Mouse (Mus musculus): ENCODE data around the gene Sorcs3. TPM values are rescaled to one million over a fixed set of nuclear protein-coding genes. Genes with fewer than 3 reads are reported as not detected.
A peak's percentile ranks its signal among the peaks of the same experiment; 100 is the strongest.

The Sorcs3 gene
- polyA plus RNA-seq, 1 experiment from 2014 or later, result 0.46 TPM

DNA sequence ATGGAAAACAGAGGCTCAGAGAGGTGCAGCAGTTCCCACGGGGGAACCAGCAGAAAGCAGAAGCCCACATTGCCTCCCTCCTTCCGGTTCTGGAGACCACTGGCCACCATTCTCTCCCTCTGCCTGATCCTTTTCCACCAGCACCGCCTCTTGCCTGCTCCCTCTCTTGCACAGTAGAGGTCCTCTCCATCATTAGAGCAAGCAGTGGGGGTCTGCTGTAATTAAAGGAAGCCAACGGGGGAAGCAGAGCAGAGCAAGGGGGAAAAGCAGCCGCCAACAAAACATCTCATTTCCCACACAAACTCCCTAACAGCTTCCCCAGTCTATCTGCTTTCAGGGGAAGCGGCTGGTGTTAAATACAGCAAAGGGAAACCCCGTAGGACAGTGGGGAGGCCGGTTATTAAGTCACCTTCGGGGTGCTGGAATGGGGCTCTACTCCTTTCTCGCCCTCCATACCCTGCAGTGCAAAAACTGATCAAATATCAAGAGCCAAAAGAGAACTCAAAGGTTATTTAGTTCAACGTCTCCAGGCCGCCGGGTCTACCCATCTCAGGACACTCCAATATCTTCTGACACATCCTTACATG, 32.1 kb downstream of the Sorcs3 start:
- H3K27me3 ChIP-seq (ENCODE audit: low read depth, poor library complexity, severe bottlenecking), result no peaks in the 10 kb centered on the region
- no peak overlapping the region for H3K27ac ChIP-seq
- no peak overlapping the region for H3K4me3 ChIP-seq
- peaks cover 15% of the 10 kb centered on the region for H3K4me1 ChIP-seq
- no peaks in the 10 kb centered on the region for H3K36me3 ChIP-seq
- no peak for DNase-seq (ENCODE audit: low spot score)
- H3K9me3 ChIP-seq (replicated peaks), result no peaks in the 10 kb centered on the region
- 59% methylated on average over 13 of the region's 13 CpGs for WGBS

- H3K4me1 ChIP-seq, result peaks cover 15% of the 10 kb centered on the region
Measured at GRCm38 (mm10) chr19:48238391-48238790, 32.6 kb downstream of the Sorcs3 start.

GRCm38 (mm10) chr19:48240960-48241359, 35.1 kb downstream of the Sorcs3 start:
- WGBS, result 81% methylated on average over 2 of the region's 2 CpGs
- H3K4me3 ChIP-seq, result no peak overlapping the region

More at GRCm38 (mm10) chr19:48238391-48238790, 32.6 kb downstream of the Sorcs3 start:
- WGBS, result 82% methylated on average over 9 of the region's 9 CpGs
- Histone ChIP-seq H3K36me3 (no peaks in the 10 kb centered on the region), H3K27me3 (ENCODE audit: low read depth, poor library complexity, severe bottlenecking) (no peaks in the 10 kb centered on the region), H3K9me3 (replicated peaks) (no peaks in the 10 kb centered on the region), H3K27ac (no peak overlapping the region), H3K4me3 (no peak overlapping the region)
- no peak for DNase-seq (ENCODE audit: low spot score)

DNA sequence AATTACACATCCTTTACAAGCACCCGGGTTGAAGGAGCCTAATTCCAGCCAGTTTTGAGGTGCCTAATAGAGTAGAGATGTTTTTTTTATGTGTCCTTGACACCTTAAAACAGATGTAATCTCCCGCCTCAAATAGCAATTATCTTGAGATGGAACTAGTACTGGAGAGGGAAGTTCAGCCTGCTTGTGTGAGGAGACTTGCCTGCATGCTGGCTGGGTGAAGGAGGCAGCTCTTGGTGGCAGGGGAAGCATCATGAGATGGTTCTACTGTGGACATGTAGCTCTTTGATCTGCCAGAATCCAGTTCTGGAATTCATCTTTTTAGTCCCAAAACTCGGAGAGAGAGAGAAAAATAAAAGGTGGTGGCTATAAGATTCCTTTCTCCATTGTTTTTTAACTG, 38.2 kb downstream of the Sorcs3 start:
- no peak overlapping the region for H3K27ac ChIP-seq
- H3K36me3 ChIP-seq, result no peaks in the 10 kb centered on the region
- H3K4me3 ChIP-seq, result no peak overlapping the region
- no peak for DNase-seq (ENCODE audit: low spot score)
- H3K9me3 ChIP-seq (replicated peaks), result no peaks in the 10 kb centered on the region
- 65% methylated on average over 3 of the region's 3 CpGs for WGBS
- H3K27me3 ChIP-seq (ENCODE audit: low read depth, poor library complexity, severe bottlenecking), result no peaks in the 10 kb centered on the region
- no peaks in the 10 kb centered on the region; the same call in 1 of the 2 replicates for H3K4me1 ChIP-seq

More at GRCm38 (mm10) chr19:48240960-48241359, 35.1 kb downstream of the Sorcs3 start:
- Histone ChIP-seq H3K27ac (no peak overlapping the region), H3K36me3 (no peaks in the 10 kb centered on the region), H3K4me1 (peaks cover 15% of the 10 kb centered on the region), H3K27me3 (ENCODE audit: low read depth, poor library complexity, severe bottlenecking) (no peaks in the 10 kb centered on the region), H3K9me3 (replicated peaks) (no peaks in the 10 kb centered on the region)
- no peak for DNase-seq (ENCODE audit: low spot score)

DNA sequence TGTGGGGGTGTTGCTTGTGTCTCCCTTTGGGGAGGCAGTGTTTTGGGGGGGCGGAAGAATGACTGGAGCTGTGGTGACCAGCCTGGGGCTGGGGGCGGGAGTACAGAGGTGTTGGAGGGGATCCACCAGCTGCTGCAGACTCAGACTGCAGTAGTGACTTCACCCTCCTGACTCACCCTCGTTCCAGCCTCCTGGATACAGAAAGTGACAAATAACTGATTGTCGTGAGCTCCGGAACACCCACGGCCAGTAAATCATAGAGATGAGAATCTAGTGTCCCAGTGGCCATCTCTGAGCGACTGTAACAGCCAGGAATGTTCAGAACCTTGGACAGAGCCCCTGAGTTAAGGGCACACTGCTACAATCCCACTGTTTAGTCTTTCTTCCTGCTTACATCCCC, 53.4 kb downstream of the Sorcs3 start:
- Histone ChIP-seq H3K27me3 (ENCODE audit: low read depth, poor library complexity, severe bottlenecking) (no peaks in the 10 kb centered on the region), H3K9me3 (replicated peaks) (no peaks in the 10 kb centered on the region), H3K4me1 (no peaks in the 10 kb centered on the region), H3K36me3 (no peaks in the 10 kb centered on the region), H3K27ac (no peak overlapping the region), H3K4me3 (no peak overlapping the region)
- DNase-seq (ENCODE audit: low spot score), result peak; percentile 40
- 77% methylated on average over 7 of the region's 7 CpGs for WGBS

GRCm38 (mm10) chr19:48260671-48261070, 54.8 kb downstream of the Sorcs3 start:
- 89% methylated on average over 8 of the region's 8 CpGs for WGBS
- no peaks in the 10 kb centered on the region for H3K36me3 ChIP-seq
- no peaks in the 10 kb centered on the region for H3K4me1 ChIP-seq
- no peak for DNase-seq (ENCODE audit: low spot score)
- no peaks in the 10 kb centered on the region for H3K9me3 ChIP-seq (replicated peaks)
- no peak overlapping the region for H3K4me3 ChIP-seq
- H3K27ac ChIP-seq, result no peak overlapping the region
- H3K27me3 ChIP-seq (ENCODE audit: low read depth, poor library complexity, severe bottlenecking), result no peaks in the 10 kb centered on the region

- WGBS, result 85% methylated on average over 5 of the region's 5 CpGs
- Histone ChIP-seq H3K36me3 (no peaks in the 10 kb centered on the region), H3K4me1 (peaks cover 3% of the 10 kb centered on the region; the same call in 1 of the 2 replicates), H3K27me3 (ENCODE audit: low read depth, poor library complexity, severe bottlenecking) (no peaks in the 10 kb centered on the region), H3K4me3 (no peak overlapping the region), H3K27ac (no peak overlapping the region), H3K9me3 (replicated peaks) (no peaks in the 10 kb centered on the region)
- DNase-seq (ENCODE audit: low spot score), result no peak
Measured at GRCm38 (mm10) chr19:48263750-48264149, 57.9 kb downstream of the Sorcs3 start.

- Histone ChIP-seq H3K4me3 (no peak overlapping the region), H3K4me1 (peaks cover 4% of the 10 kb centered on the region; the same call in 1 of the 2 replicates), H3K27ac (no peak overlapping the region), H3K9me3 (replicated peaks) (no peaks in the 10 kb centered on the region), H3K36me3 (no peaks in the 10 kb centered on the region), H3K27me3 (ENCODE audit: low read depth, poor library complexity, severe bottlenecking) (no peaks in the 10 kb centered on the region)
- no peak for DNase-seq (ENCODE audit: low spot score)
- WGBS, result 61% methylated on average over 8 of the region's 8 CpGs
Measured at GRCm38 (mm10) chr19:48280273-48280672, 74.4 kb downstream of the Sorcs3 start.

GRCm38 (mm10) chr19:48282250-48282649, 76.4 kb downstream of the Sorcs3 start:
- Histone ChIP-seq H3K36me3 (no peaks in the 10 kb centered on the region), H3K27ac (no peak overlapping the region)
- 83% methylated on average over 6 of the region's 6 CpGs for WGBS

GRCm38 (mm10) chr19:48283217-48283616, 77.4 kb downstream of the Sorcs3 start:
- Histone ChIP-seq H3K36me3 (no peaks in the 10 kb centered on the region), H3K4me1 (peaks cover 4% of the 10 kb centered on the region; the same call in 1 of the 2 replicates), H3K4me3 (no peak overlapping the region), H3K27ac (no peak overlapping the region), H3K27me3 (ENCODE audit: low read depth, poor library complexity, severe bottlenecking) (no peaks in the 10 kb centered on the region), H3K9me3 (replicated peaks) (no peaks in the 10 kb centered on the region)
- WGBS, result 39% methylated on average over 4 of the region's 4 CpGs
- no peak for DNase-seq (ENCODE audit: low spot score)

More at GRCm38 (mm10) chr19:48282250-48282649, 76.4 kb downstream of the Sorcs3 start:
- Histone ChIP-seq H3K4me1 (peaks cover 4% of the 10 kb centered on the region; the same call in 1 of the 2 replicates), H3K9me3 (replicated peaks) (no peaks in the 10 kb centered on the region), H3K4me3 (no peak overlapping the region), H3K27me3 (ENCODE audit: low read depth, poor library complexity, severe bottlenecking) (no peaks in the 10 kb centered on the region)
- DNase-seq (ENCODE audit: low spot score), result no peak

GRCm38 (mm10) chr19:48285602-48286225, 79.9 kb downstream of the Sorcs3 start:
- no peaks in the 10 kb centered on the region for H3K36me3 ChIP-seq
- H3K4me1 ChIP-seq, result no peaks in the 10 kb centered on the region
- H3K27me3 ChIP-seq (ENCODE audit: low read depth, poor library complexity, severe bottlenecking), result no peaks in the 10 kb centered on the region
- 71% methylated on average over 10 of the region's 10 CpGs for WGBS
- no peak for DNase-seq (ENCODE audit: low spot score)
- H3K9me3 ChIP-seq (replicated peaks), result no peaks in the 10 kb centered on the region
- H3K4me3 ChIP-seq, result no peak overlapping the region
- no peak overlapping the region for H3K27ac ChIP-seq

DNA sequence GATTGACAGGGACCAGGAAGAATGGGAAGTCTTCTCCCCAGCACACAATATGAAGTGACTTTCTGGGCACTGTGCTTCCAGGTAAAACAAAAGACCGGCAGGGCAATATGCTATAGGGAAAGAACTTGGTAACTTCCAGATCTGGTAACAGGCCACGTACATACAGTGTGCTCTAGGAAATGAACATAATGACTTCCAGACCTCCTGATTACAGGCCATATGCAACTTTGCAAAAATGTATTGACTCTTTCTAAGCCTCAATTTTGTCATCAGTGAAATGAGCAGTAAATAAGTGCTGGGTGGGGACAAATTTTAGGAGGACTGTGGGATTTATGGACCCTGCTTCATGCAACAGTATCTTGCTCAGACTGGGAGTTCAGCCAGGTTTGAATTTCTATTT, 88.4 kb downstream of the Sorcs3 start:
- Histone ChIP-seq H3K27me3 (ENCODE audit: low read depth, poor library complexity, severe bottlenecking) (no peaks in the 10 kb centered on the region), H3K4me3 (no peak overlapping the region), H3K27ac (no peak overlapping the region), H3K9me3 (replicated peaks) (no peaks in the 10 kb centered on the region), H3K4me1 (no peaks in the 10 kb centered on the region), H3K36me3 (no peaks in the 10 kb centered on the region)
- no peak for DNase-seq (ENCODE audit: low spot score)
- WGBS, result 62% methylated on average over 2 of the region's 2 CpGs

DNA sequence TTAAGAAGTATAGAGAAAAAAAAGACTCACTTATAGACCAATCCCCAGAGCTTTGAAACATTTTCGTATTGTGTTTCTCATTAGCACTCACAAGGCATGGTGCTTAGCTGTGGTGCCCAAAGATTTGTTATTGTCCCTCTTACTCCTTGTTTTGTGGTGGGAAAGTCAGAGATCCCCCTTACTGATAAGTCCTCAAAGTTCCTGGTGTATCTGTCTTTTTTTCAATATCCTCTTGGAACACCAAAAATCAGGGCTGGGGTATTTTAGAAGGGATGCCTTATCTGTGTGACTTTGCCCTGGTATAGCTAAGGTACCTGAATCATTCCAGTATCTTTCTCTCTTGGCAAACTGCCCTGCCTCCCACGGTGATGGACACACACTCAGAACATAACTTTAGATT, 92.6 kb downstream of the Sorcs3 start:
- no peak for DNase-seq (ENCODE audit: low spot score)
- Histone ChIP-seq H3K4me3 (no peak overlapping the region), H3K27me3 (ENCODE audit: low read depth, poor library complexity, severe bottlenecking) (no peaks in the 10 kb centered on the region), H3K9me3 (replicated peaks) (no peaks in the 10 kb centered on the region), H3K4me1 (no peaks in the 10 kb centered on the region), H3K36me3 (no peaks in the 10 kb centered on the region), H3K27ac (no peak overlapping the region)
- 93% methylated on average over 2 of the region's 2 CpGs for WGBS
